Mouse (Mus musculus) bone marrow macrophage, adult 2 months (primary cell): Measurements from ENCODE around the gene Hsd17b11.

Experiments
- CTCF ChIP-seq: IDR thresholded peaks from 2 replicates; pipeline ENCODE4 v1.5.1; 2012; ENCODE audit warnings: low read depth, mild to moderate bottlenecking, low read length, moderate library complexity
- POLR2A ChIP-seq: IDR thresholded peaks from 2 replicates; pipeline ENCODE4 v1.6.1; 2012; ENCODE audit warnings: mild to moderate bottlenecking, low read depth, low read length, borderline replicate concordance

- TF ChIP-seq CTCF = no peak
- TF ChIP-seq POLR2A = no peak
These were observed 22.0 kb upstream of the Hsd17b11 start for GRCm38 (mm10) chr5:104043704-104044103.
